22 mouse cellular contexts compared by ENCODE assay signal in the genomic region with DNA sequence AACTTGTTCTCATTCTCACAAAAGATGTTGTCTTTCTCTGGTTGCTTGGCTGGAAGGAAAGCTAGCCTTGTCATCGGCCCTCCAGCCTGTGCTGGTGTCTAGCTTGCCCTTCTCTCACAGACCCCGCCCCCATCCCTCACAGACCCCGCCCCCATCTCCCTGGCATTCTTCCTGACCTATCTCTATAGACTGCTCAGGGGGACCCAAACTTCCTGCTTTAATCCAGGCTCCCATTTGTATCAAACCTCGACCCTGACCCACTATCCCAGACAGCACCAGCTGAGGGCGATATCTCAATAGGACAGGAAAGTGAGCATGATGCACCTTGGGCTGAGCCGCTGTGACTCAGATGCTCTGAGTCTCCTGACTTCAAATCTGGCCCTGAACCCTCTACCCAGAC. TPM values are rescaled to one million over a fixed set of nuclear protein-coding genes. Genes with fewer than 3 reads are reported as not detected.
DNase-seq lines count a peak whose midpoint lies in the region; ATAC-seq and TF ChIP-seq lines count a peak whose summit lies in the region.
"Had no signal": no experiment of that assay in that cellular context is flagged by ENCODE, and none has a peak within 500 bp of the region (broad histone marks: within the 10 kb centered on the region; RNA-seq: fewer than 3 reads in every experiment).

No protein-coding gene starts in this region.

- H3K27me3 ChIP-seq in hindbrain, postnatal 0 days (ENCODE audit: insufficient read depth, low read length) = no peaks in the 10 kb centered on the region
- peaks cover 12% of the 10 kb centered on the region; the same call in 1 of the 2 replicates for H3K27me3 ChIP-seq in hindbrain, embryonic 13.5 days
- no peaks in the 10 kb centered on the region for H3K27me3 ChIP-seq in midbrain, embryonic 11.5 days (ENCODE audit: control insufficient read depth, insufficient read depth, low read length)
- no peaks in the 10 kb centered on the region for H3K27me3 ChIP-seq in midbrain, embryonic 15.5 days (replicated peaks)

- no peak overlapping the region for H3K9ac ChIP-seq in hindbrain, postnatal 0 days (replicated peaks; ENCODE audit: low read length)
- H3K9ac ChIP-seq in hindbrain, embryonic 13.5 days = no peak overlapping the region
- H3K9ac ChIP-seq in midbrain, embryonic 11.5 days (ENCODE audit: low read length) = no peak overlapping the region
- no peak overlapping the region for H3K9ac ChIP-seq in midbrain, embryonic 15.5 days
- H3K9ac ChIP-seq: liver, embryonic 13.5 days; lung, embryonic 14.5 days had no signal

- H3K4me1 ChIP-seq in hindbrain, postnatal 0 days (ENCODE audit: insufficient read depth, low read length) = no peaks in the 10 kb centered on the region
- H3K4me1 ChIP-seq in hindbrain, embryonic 13.5 days (replicated peaks) = 0 out of 2 replicates have a peak, but pooled peaks cover 5% of the 10 kb centered on the region
- H3K4me1 ChIP-seq in midbrain, embryonic 11.5 days (ENCODE audit: control insufficient read depth, insufficient read depth, low read length) = peaks cover 3% of the 10 kb centered on the region; the same call in 1 of the 2 replicates
- no peaks in the 10 kb centered on the region for H3K4me1 ChIP-seq in midbrain, embryonic 15.5 days
- H3K4me1 ChIP-seq: liver, embryonic 13.5 days had no signal

- no peaks in the 10 kb centered on the region for H3K36me3 ChIP-seq in hindbrain, postnatal 0 days (ENCODE audit: insufficient read depth, low read length)
- no peaks in the 10 kb centered on the region for H3K36me3 ChIP-seq in hindbrain, embryonic 13.5 days
- no peaks in the 10 kb centered on the region for H3K36me3 ChIP-seq in midbrain, embryonic 11.5 days (ENCODE audit: control insufficient read depth, insufficient read depth, low read length)
- H3K36me3 ChIP-seq in midbrain, embryonic 15.5 days (replicated peaks) = no peaks in the 10 kb centered on the region
- H3K36me3 ChIP-seq: embryonic facial prominence, embryonic 10.5 days; heart, embryonic 10.5 days; liver, embryonic 13.5 days had no signal

- WGBS in hindbrain, postnatal 0 days = 16% methylated on average over 6 of the region's 6 CpGs
- WGBS in hindbrain, embryonic 13.5 days = 22% methylated on average over 6 of the region's 6 CpGs
- WGBS in midbrain, embryonic 11.5 days = 17% methylated on average over 6 of the region's 6 CpGs
- WGBS in midbrain, embryonic 15.5 days = 19% methylated on average over 6 of the region's 6 CpGs

- ATAC-seq in hindbrain, postnatal 0 days = peak; percentile 46; the same call in 1 of the 2 replicates
- no peak for ATAC-seq in hindbrain, embryonic 13.5 days (ENCODE audit: low FRiP score)
- peak; percentile 65 for ATAC-seq in midbrain, embryonic 11.5 days (ENCODE audit: low FRiP score)
- no peak for ATAC-seq in midbrain, embryonic 15.5 days (replicated peaks)
- ATAC-seq: hindbrain, embryonic 16.5 days had no signal

- no peak overlapping the region for H3K27ac ChIP-seq in hindbrain, postnatal 0 days
- H3K27ac ChIP-seq in hindbrain, embryonic 13.5 days = no peak overlapping the region
- no peak overlapping the region for H3K27ac ChIP-seq in midbrain, embryonic 11.5 days (ENCODE audit: low read depth, low read length)
- no peak overlapping the region for H3K27ac ChIP-seq in midbrain, embryonic 15.5 days
- H3K27ac ChIP-seq: embryonic facial prominence, embryonic 10.5 days; heart, embryonic 10.5 days; liver, embryonic 13.5 days had no signal

- TF ChIP-seq CTCF in hindbrain, postnatal 0 days (IDR thresholded peaks at IDR 0.05; ENCODE audit: low read depth) = no peak

- no peaks in the 10 kb centered on the region for H3K9me3 ChIP-seq in hindbrain, postnatal 0 days (ENCODE audit: low read length)
- H3K9me3 ChIP-seq in hindbrain, embryonic 13.5 days = no peaks in the 10 kb centered on the region
- no peaks in the 10 kb centered on the region for H3K9me3 ChIP-seq in midbrain, embryonic 11.5 days (ENCODE audit: control insufficient read depth, low read length)
- H3K9me3 ChIP-seq in midbrain, embryonic 15.5 days = no peaks in the 10 kb centered on the region
- H3K9me3 ChIP-seq: embryonic facial prominence, embryonic 10.5 days; heart, embryonic 10.5 days; liver, embryonic 13.5 days had no signal

- DNase-seq in adrenal gland, postnatal 14 days = peak; percentile 27
- DNase-seq in adrenal gland, adult (ENCODE audit: inconsistent age in 2 of 2, low spot score in 1 of 2) = no peak
- no peak for DNase-seq in hindbrain, postnatal 0 days (ENCODE audit: low spot score)
- no peak for DNase-seq in midbrain, embryonic 11.5 days (ENCODE audit: low spot score, missing footprints)
- DNase-seq in ES-CJ7 (ENCODE audit: low read depth, low spot score) = peak; percentile 76
- no peak for DNase-seq in right cerebral cortex, postnatal 4 days
- DNase-seq: adrenal gland, adult 8-10 months; cerebellum, adult 2 months; cerebellum, postnatal 25 days; kidney, adult 11 months; layer of hippocampus, adult 9-11 months; liver, embryonic 13.5 days; lung, embryonic 14.5 days; right cerebral cortex, postnatal 25 days; thymus, postnatal 14 days had no signal

- H3K4me3 ChIP-seq in hindbrain, postnatal 0 days (ENCODE audit: low read length) = no peak overlapping the region
- H3K4me3 ChIP-seq in hindbrain, embryonic 13.5 days = no peak overlapping the region
- H3K4me3 ChIP-seq in midbrain, embryonic 11.5 days (ENCODE audit: low read depth, low read length) = no peak overlapping the region
- H3K4me3 ChIP-seq in midbrain, embryonic 15.5 days = no peak overlapping the region
- H3K4me3 ChIP-seq: embryonic facial prominence, embryonic 10.5 days; heart, embryonic 10.5 days; liver, embryonic 13.5 days had no signal

- H3K4me2 ChIP-seq in hindbrain, postnatal 0 days (ENCODE audit: low read depth, low read length) = no peak overlapping the region
- no peak overlapping the region for H3K4me2 ChIP-seq in hindbrain, embryonic 13.5 days
- no peak overlapping the region for H3K4me2 ChIP-seq in midbrain, embryonic 11.5 days
- H3K4me2 ChIP-seq in midbrain, embryonic 15.5 days = no peak overlapping the region
- H3K4me2 ChIP-seq: liver, embryonic 13.5 days; lung, embryonic 14.5 days had no signal

RNA-seq across cellular contexts. Expression of a gene that starts 8.9 kb away (rescaled TPM):
- 0.53 and 0.63 TPM in 2 replicates for total RNA-seq in adrenal gland, postnatal 14 days (2021)
- 4.0 and 5.4 TPM in 2 replicates for total RNA-seq in hindbrain, postnatal 0 days (2014; rRNA removed)
- 2.3 and 2.9 TPM in 2 replicates for polyA plus RNA-seq in hindbrain, postnatal 0 days (2015; fragmentation: Nextera tagmentation; extraction: Ambion mirVana)
- 1.1 and 3.0 TPM in 2 replicates for polyA plus RNA-seq in hindbrain, embryonic 13.5 days (2015; fragmentation: Nextera tagmentation; extraction: Ambion mirVana)
- 0.21 and 0.48 TPM in 2 replicates for polyA plus RNA-seq in midbrain, embryonic 11.5 days (2014; fragmentation: Nextera tagmentation; extraction: Ambion mirVana)
- 2.4 and 3.7 TPM in 2 replicates for polyA plus RNA-seq in midbrain, embryonic 15.5 days (2015; fragmentation: Nextera tagmentation; extraction: Ambion mirVana)
- total RNA-seq: hematopoietic stem cell, adult 5-6 weeks had no signal
- polyA plus RNA-seq: heart, embryonic 10.5 days; liver, embryonic 13.5 days; lung, embryonic 14.5 days had no signal

RNA-seq across cellular contexts. Expression of a gene that starts 16.5 kb away (rescaled TPM):
- 3.9 and 5.8 TPM in 2 replicates for total RNA-seq in adrenal gland, postnatal 14 days (2021)
- 6.5 and 6.8 TPM in 2 replicates for total RNA-seq in hindbrain, postnatal 0 days (2014; rRNA removed)
- 2.0 and 2.1 TPM in 2 replicates for polyA plus RNA-seq in hindbrain, postnatal 0 days (2015; fragmentation: Nextera tagmentation; extraction: Ambion mirVana)
- polyA plus RNA-seq in hindbrain, embryonic 13.5 days (2015; fragmentation: Nextera tagmentation; extraction: Ambion mirVana) = 0.53 and 1.1 TPM in 2 replicates
- polyA plus RNA-seq in midbrain, embryonic 11.5 days (2014; fragmentation: Nextera tagmentation; extraction: Ambion mirVana) = 0.55 and 0.59 TPM in 2 replicates
- polyA plus RNA-seq in midbrain, embryonic 15.5 days (2015; fragmentation: Nextera tagmentation; extraction: Ambion mirVana) = 1.7 and 2.4 TPM in 2 replicates
- total RNA-seq: hematopoietic stem cell, adult 5-6 weeks; megakaryocyte, adult 5-6 weeks had no signal

RNA-seq across cellular contexts. Expression of a gene that starts 51.3 kb away (rescaled TPM):
- total RNA-seq in adrenal gland, postnatal 14 days (2021) = 52.9 and 67.6 TPM in 2 replicates
- 44.9 and 47.4 TPM in 2 replicates for total RNA-seq in hindbrain, postnatal 0 days (2014; rRNA removed)
- 34.4 and 36.2 TPM in 2 replicates for polyA plus RNA-seq in hindbrain, postnatal 0 days (2015; fragmentation: Nextera tagmentation; extraction: Ambion mirVana)
- 49.0 and 52.8 TPM in 2 replicates for polyA plus RNA-seq in hindbrain, embryonic 13.5 days (2015; fragmentation: Nextera tagmentation; extraction: Ambion mirVana)
- polyA plus RNA-seq in midbrain, embryonic 11.5 days (2014; fragmentation: Nextera tagmentation; extraction: Ambion mirVana) = 66.4 and 70.4 TPM in 2 replicates
- 53.4 and 58.9 TPM in 2 replicates for polyA plus RNA-seq in midbrain, embryonic 15.5 days (2015; fragmentation: Nextera tagmentation; extraction: Ambion mirVana)

RNA-seq across cellular contexts. Expression of a gene that starts 52.2 kb away (rescaled TPM):
- 49.9 and 55.7 TPM in 2 replicates for total RNA-seq in adrenal gland, postnatal 14 days (2021)
- 47.7 and 58.2 TPM in 2 replicates for total RNA-seq in hindbrain, postnatal 0 days (2014; rRNA removed)
- polyA plus RNA-seq in hindbrain, postnatal 0 days (2015; fragmentation: Nextera tagmentation; extraction: Ambion mirVana) = 60.2 and 64.2 TPM in 2 replicates
- polyA plus RNA-seq in hindbrain, embryonic 13.5 days (2015; fragmentation: Nextera tagmentation; extraction: Ambion mirVana) = 67.6 and 69.1 TPM in 2 replicates
- 59.3 and 63.3 TPM in 2 replicates for polyA plus RNA-seq in midbrain, embryonic 11.5 days (2014; fragmentation: Nextera tagmentation; extraction: Ambion mirVana)
- 61.0 and 64.5 TPM in 2 replicates for polyA plus RNA-seq in midbrain, embryonic 15.5 days (2015; fragmentation: Nextera tagmentation; extraction: Ambion mirVana)

Comparison
In these comparisons a context has a peak if more than half of its experiments do, and no peak if none do; other contexts are left out.
1. DNase-seq: peak in adrenal gland, postnatal 14 days (single experiment) and ES-CJ7 (single experiment); none in adrenal gland, adult (0 of 2), hindbrain, postnatal 0 days (single experiment), midbrain, embryonic 11.5 days (single experiment) and right cerebral cortex, postnatal 4 days (single experiment).
2. ATAC-seq: peak in hindbrain, postnatal 0 days (single experiment) and midbrain, embryonic 11.5 days (single experiment); none in hindbrain, embryonic 13.5 days (single experiment) and midbrain, embryonic 15.5 days (single experiment).